Comparison of ENCODE assay signal across 9 mouse cellular contexts in genomic region chr9:120210068-120210467, GRCm38 (mm10).
DNase-seq lines count a peak whose midpoint lies in the region; ATAC-seq and TF ChIP-seq lines count a peak whose summit lies in the region.
"Had no signal": no experiment of that assay in that cellular context is flagged by ENCODE, and none has a peak within 500 bp of the region (broad histone marks: within the 10 kb centered on the region; RNA-seq: fewer than 3 reads in every experiment).

No protein-coding gene starts in this region.

- H3K36me3 ChIP-seq in intestine, embryonic 14.5 days (ENCODE audit: control insufficient read depth, insufficient read depth, low read length) = no peaks in the 10 kb centered on the region
- H3K36me3 ChIP-seq in intestine, embryonic 16.5 days (ENCODE audit: control insufficient read depth, insufficient read depth, low read length) = no peaks in the 10 kb centered on the region
- no peaks in the 10 kb centered on the region for H3K36me3 ChIP-seq in thymus, adult 2 months (ENCODE audit: control insufficient read depth, insufficient read depth, low read length)
- no peaks in the 10 kb centered on the region for H3K36me3 ChIP-seq in neural tube, embryonic 11.5 days (ENCODE audit: control insufficient read depth, insufficient read depth, low read length)
- no peaks in the 10 kb centered on the region for H3K36me3 ChIP-seq in forebrain, embryonic 14.5 days (ENCODE audit: control insufficient read depth, insufficient read depth, low read length)

- no peak overlapping the region for H3K27ac ChIP-seq in intestine, embryonic 14.5 days (ENCODE audit: low read depth)
- no peak overlapping the region for H3K27ac ChIP-seq in intestine, embryonic 16.5 days (ENCODE audit: low read length)
- H3K27ac ChIP-seq in thymus, adult 2 months (ENCODE audit: control insufficient read depth, insufficient read depth, low read length) = no peak overlapping the region
- H3K27ac ChIP-seq in neural tube, embryonic 11.5 days (ENCODE audit: low read depth, low read length) = no peak overlapping the region
- no peak overlapping the region for H3K27ac ChIP-seq in forebrain, embryonic 14.5 days (ENCODE audit: low read depth, low read length)

- no peak overlapping the region for H3K4me3 ChIP-seq in intestine, embryonic 14.5 days (ENCODE audit: low read depth, low read length)
- H3K4me3 ChIP-seq in intestine, embryonic 16.5 days (ENCODE audit: low read length) = no peak overlapping the region
- no peak overlapping the region for H3K4me3 ChIP-seq in thymus, adult 2 months (ENCODE audit: control insufficient read depth, insufficient read depth, low read length)
- no peak overlapping the region for H3K4me3 ChIP-seq in neural tube, embryonic 11.5 days (ENCODE audit: low read depth, low read length)
- no peak overlapping the region for H3K4me3 ChIP-seq in forebrain, embryonic 14.5 days (ENCODE audit: low read depth, low read length)
- H3K4me3 ChIP-seq: myocyte had no signal

- peak; percentile 62 for DNase-seq in intestine, embryonic 14.5 days (ENCODE audit: low spot score)
- peak; percentile 9 for DNase-seq in thymus, adult 2 months
- DNase-seq in thymus, adult 18-20 months = no peak
- peak; percentile 38 for DNase-seq in embryo, embryonic 10.5 days (ENCODE audit: low spot score)
- DNase-seq in neural tube, embryonic 11.5 days (ENCODE audit: low spot score) = peak; percentile 35
- no peak for DNase-seq in forebrain, embryonic 14.5 days (ENCODE audit: low spot score)
- DNase-seq in urinary bladder, postnatal 36 days (ENCODE audit: low spot score in 2 of 2) = no peak

- no peak overlapping the region for H3K9ac ChIP-seq in intestine, embryonic 14.5 days (ENCODE audit: low read length)
- no peak overlapping the region for H3K9ac ChIP-seq in intestine, embryonic 16.5 days (ENCODE audit: low read depth, low read length)
- H3K9ac ChIP-seq in neural tube, embryonic 11.5 days (ENCODE audit: low read length) = no peak overlapping the region
- H3K9ac ChIP-seq in forebrain, embryonic 14.5 days (ENCODE audit: low read length) = no peak overlapping the region

- H3K4me2 ChIP-seq in intestine, embryonic 14.5 days (ENCODE audit: low read length) = no peak overlapping the region
- H3K4me2 ChIP-seq in intestine, embryonic 16.5 days (ENCODE audit: low read depth, low read length) = no peak overlapping the region
- no peak overlapping the region for H3K4me2 ChIP-seq in neural tube, embryonic 11.5 days (ENCODE audit: low read depth)
- no peak overlapping the region for H3K4me2 ChIP-seq in forebrain, embryonic 14.5 days (ENCODE audit: low read length)

- H3K9me3 ChIP-seq in intestine, embryonic 14.5 days (ENCODE audit: control insufficient read depth, low read length) = no peaks in the 10 kb centered on the region
- no peaks in the 10 kb centered on the region for H3K9me3 ChIP-seq in intestine, embryonic 16.5 days (ENCODE audit: control insufficient read depth, low read length)
- no peaks in the 10 kb centered on the region for H3K9me3 ChIP-seq in neural tube, embryonic 11.5 days (ENCODE audit: control insufficient read depth, low read length)
- no peaks in the 10 kb centered on the region for H3K9me3 ChIP-seq in forebrain, embryonic 14.5 days (replicated peaks; ENCODE audit: control insufficient read depth, low read length)

- no peak for TF ChIP-seq CTCF in thymus, adult 2 months (IDR thresholded peaks at IDR 0.05; ENCODE audit: borderline replicate concordance, control insufficient read depth, extremely low read depth, insufficient read depth, low read length, poor library complexity)

- H3K4me1 ChIP-seq in intestine, embryonic 14.5 days (replicated peaks; ENCODE audit: control insufficient read depth, insufficient read depth, low read length) = no peaks in the 10 kb centered on the region
- peaks cover 2% of the 10 kb centered on the region; the same call in 1 of the 2 replicates for H3K4me1 ChIP-seq in intestine, embryonic 16.5 days (ENCODE audit: control insufficient read depth, insufficient read depth, low read length)
- no peaks in the 10 kb centered on the region for H3K4me1 ChIP-seq in thymus, adult 2 months (replicated peaks; ENCODE audit: control insufficient read depth, insufficient read depth, low read length)
- H3K4me1 ChIP-seq in neural tube, embryonic 11.5 days (ENCODE audit: control insufficient read depth, insufficient read depth, low read length) = no peaks in the 10 kb centered on the region
- H3K4me1 ChIP-seq in forebrain, embryonic 14.5 days (ENCODE audit: control insufficient read depth, insufficient read depth, low read length) = no peaks in the 10 kb centered on the region

- WGBS in intestine, embryonic 14.5 days = 75% methylated on average over 4 of the region's 4 CpGs
- 78% methylated on average over 4 of the region's 4 CpGs for WGBS in intestine, embryonic 16.5 days
- 88% methylated on average over 4 of the region's 4 CpGs for WGBS in thymus, adult 2 months
- 77% methylated on average over 4 of the region's 4 CpGs for WGBS in neural tube, embryonic 11.5 days
- WGBS in forebrain, embryonic 14.5 days = 73% methylated on average over 4 of the region's 4 CpGs

- no peaks in the 10 kb centered on the region for H3K27me3 ChIP-seq in intestine, embryonic 14.5 days (replicated peaks; ENCODE audit: control insufficient read depth, insufficient read depth, low read length)
- no peaks in the 10 kb centered on the region for H3K27me3 ChIP-seq in intestine, embryonic 16.5 days (replicated peaks; ENCODE audit: control insufficient read depth, insufficient read depth, low read length)
- H3K27me3 ChIP-seq in thymus, adult 2 months (ENCODE audit: control insufficient read depth, insufficient read depth, low read length) = no peaks in the 10 kb centered on the region
- H3K27me3 ChIP-seq in neural tube, embryonic 11.5 days (ENCODE audit: control insufficient read depth, insufficient read depth, low read length) = no peaks in the 10 kb centered on the region
- no peaks in the 10 kb centered on the region for H3K27me3 ChIP-seq in forebrain, embryonic 14.5 days (replicated peaks; ENCODE audit: control insufficient read depth, insufficient read depth, low read length)

- TF ChIP-seq POLR2A in thymus, adult 2 months (IDR thresholded peaks at IDR 0.05; ENCODE audit: control insufficient read depth, extremely low read depth, insufficient read depth, low read length, poor library complexity) = no peak

- ATAC-seq in intestine, embryonic 14.5 days (replicated peaks; ENCODE audit: low FRiP score, low TSS enrichment, low read depth) = no peak
- ATAC-seq in intestine, embryonic 16.5 days = no peak
- no peak for ATAC-seq in neural tube, embryonic 11.5 days (ENCODE audit: insufficient read depth, low FRiP score, low TSS enrichment)
- ATAC-seq in forebrain, embryonic 14.5 days = no peak

Comparison
In these comparisons a context has a peak if more than half of its experiments do, and no peak if none do; other contexts are left out.
1. DNase-seq: peak in intestine, embryonic 14.5 days (single experiment), thymus, adult 2 months (single experiment), embryo, embryonic 10.5 days (single experiment) and neural tube, embryonic 11.5 days (single experiment); none in thymus, adult 18-20 months (0 of 2), forebrain, embryonic 14.5 days (single experiment) and urinary bladder, postnatal 36 days (0 of 2).